In the genomic region with DNA sequence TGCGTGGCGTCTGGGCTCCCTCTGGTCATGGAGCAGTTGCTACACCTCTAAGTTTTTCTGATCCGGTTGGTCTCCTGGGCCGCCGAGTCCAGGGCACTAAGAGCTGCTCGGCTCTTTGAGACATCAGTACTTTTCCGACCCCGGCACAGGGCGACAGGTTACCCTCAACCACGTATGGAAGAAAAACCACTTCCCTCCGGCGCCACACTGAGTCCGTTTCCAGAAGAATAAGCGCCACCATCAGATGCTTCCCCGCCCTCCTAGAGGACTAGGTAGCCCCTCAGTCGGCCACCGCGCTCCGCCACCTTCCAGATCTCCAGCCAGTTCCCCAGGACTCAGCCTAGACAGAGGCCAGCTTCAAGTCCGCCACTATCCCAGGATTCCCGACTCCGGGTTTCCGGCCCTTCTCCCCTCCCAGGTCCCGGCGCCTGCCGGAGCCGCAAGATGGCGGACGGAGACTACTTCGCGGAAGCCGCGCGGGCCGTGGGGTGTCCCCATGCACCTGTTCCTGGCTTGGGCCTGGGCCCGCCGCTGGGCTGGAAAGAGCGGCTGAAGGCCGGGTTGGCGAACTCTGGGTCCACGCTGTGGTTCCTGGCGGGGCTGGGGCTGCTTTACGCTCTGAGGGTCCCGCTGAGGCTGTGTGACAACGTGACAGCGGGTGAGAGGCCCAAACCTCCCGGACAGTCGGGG, we compare ENCODE assay signal across 8 mouse cellular contexts. TPM values are rescaled to one million over a fixed set of nuclear protein-coding genes. Genes with fewer than 3 reads are reported as not detected.
DNase-seq lines count a peak whose midpoint lies in the region; ATAC-seq lines count a peak whose summit lies in the region.

No protein-coding gene starts in this region.

- H3K4me3 ChIP-seq in hindbrain, embryonic 12.5 days, result peak overlapping the region; percentile 75

- peaks cover 32% of the 10 kb centered on the region for H3K4me1 ChIP-seq in hindbrain, embryonic 12.5 days

- H3K27me3 ChIP-seq in hindbrain, embryonic 12.5 days, result no peaks in the 10 kb centered on the region

- peak; percentile 93 for ATAC-seq in hindbrain, embryonic 12.5 days (ENCODE audit: low FRiP score)

- H3K4me2 ChIP-seq in hindbrain, embryonic 12.5 days (replicated peaks), result peak overlapping the region; percentile 69

- DNase-seq in Muller cell, postnatal 12 days (ENCODE audit: inconsistent ontology term), result peak; percentile 92
- DNase-seq in cerebellum, adult 9-11 months, result peak; percentile 91
- DNase-seq in frontal cortex, adult 2 months (ENCODE audit: extremely low spot score in 1 of 2, low spot score in 1 of 2), result peak; percentile 75 to 94
- peak; percentile 88 to 93 for DNase-seq in layer of hippocampus, postnatal 14 days (ENCODE audit: low spot score in 2 of 2)
- DNase-seq in lung, postnatal 14 days, result peak; percentile 91
- DNase-seq in retina, adult 2 months (ENCODE audit: low read depth, low spot score), result peak; percentile 88
- peak; percentile 84 to 88 for DNase-seq in thymus, postnatal 36 days

- H3K27ac ChIP-seq in hindbrain, embryonic 12.5 days, result peak overlapping the region; percentile 97

- no peaks in the 10 kb centered on the region for H3K9me3 ChIP-seq in hindbrain, embryonic 12.5 days (replicated peaks)

- H3K9ac ChIP-seq in hindbrain, embryonic 12.5 days, result peak overlapping the region; percentile 83

- H3K36me3 ChIP-seq in hindbrain, embryonic 12.5 days, result peaks cover 6% of the 10 kb centered on the region; the same call in 1 of the 2 replicates

- under 1% methylated on average over 48 of the region's 48 CpGs for WGBS in hindbrain, embryonic 12.5 days

RNA-seq across cellular contexts. Expression of a gene that starts 0.5 kb away (rescaled TPM):
- 33.5 and 35.0 TPM in 2 replicates for polyA plus RNA-seq in frontal cortex, adult 2 months (2012; rRNA removed)
- polyA plus RNA-seq in hindbrain, embryonic 12.5 days (2016; fragmentation: Nextera tagmentation; extraction: Ambion mirVana), result 201 and 208 TPM in 2 replicates
- 10 to 100 TPM; 45.5 to 49.8 TPM for total RNA-seq in layer of hippocampus, postnatal 14 days (2021)

RNA-seq across cellular contexts. Expression of a gene that starts 1.0 kb away (rescaled TPM):
- polyA plus RNA-seq in frontal cortex, adult 2 months (2012; rRNA removed), result 12.3 and 15.2 TPM in 2 replicates
- polyA plus RNA-seq in hindbrain, embryonic 12.5 days (2016; fragmentation: Nextera tagmentation; extraction: Ambion mirVana), result 38.3 and 42.5 TPM in 2 replicates
- total RNA-seq in layer of hippocampus, postnatal 14 days (2021), result 10 to 100 TPM; 45.1 to 46.2 TPM

RNA-seq across cellular contexts. Expression of a gene that starts 46.4 kb away (rescaled TPM):
- 15.0 TPM in 2 replicates for polyA plus RNA-seq in frontal cortex, adult 2 months (2012; rRNA removed)
- 27.1 and 38.0 TPM in 2 replicates for polyA plus RNA-seq in hindbrain, embryonic 12.5 days (2016; fragmentation: Nextera tagmentation; extraction: Ambion mirVana)
- total RNA-seq in layer of hippocampus, postnatal 14 days (2021), result 1 to 10 TPM; 7.9 to 9.4 TPM

Comparison
In these comparisons a context has a peak if more than half of its experiments do, and no peak if none do; other contexts are left out.
1. Peak in every context shown above with its lines: DNase-seq, ATAC-seq, H3K4me3 ChIP-seq and H3K27ac ChIP-seq.